Mouse (Mus musculus): Measurements from ENCODE around the gene Serpinf1.

The Serpinf1 gene

GRCm38 (mm10) chr11:75431307-75431706, 8.8 kb upstream of the Serpinf1 start:
- in situ Hi-C loops (cut with MboI; ENCODE audit: low pct_unique_long_range_greater_than_20kb in 1 of 2, low sequenced_read_pairs in 2 of 2, unreplicated experiment in 1 of 2) = no loop called here

- in situ Hi-C loops (cut with MboI; ENCODE audit: low pct_unique_long_range_greater_than_20kb in 1 of 2, low sequenced_read_pairs in 2 of 2, unreplicated experiment in 1 of 2) = no loop called here
Measured at GRCm38 (mm10) chr11:75429019-75429705, 6.7 kb upstream of the Serpinf1 start.

- in situ Hi-C loops (cut with MboI; ENCODE audit: low pct_unique_long_range_greater_than_20kb in 1 of 2, low sequenced_read_pairs in 2 of 2, unreplicated experiment in 1 of 2) = loop anchor here in 1 of 2 experiments (25.0 kb wide), 1 partner anchor 237 kb away; the partner anchor contains the start of genes Dph1, Ovca2 and Rtn4rl1
Measured at GRCm38 (mm10) chr11:75424459-75424858, 2.0 kb upstream of the Serpinf1 start.

GRCm38 (mm10) chr11:75424033-75424432, 1.5 kb upstream of the Serpinf1 start:
- in situ Hi-C loops (cut with MboI; ENCODE audit: low pct_unique_long_range_greater_than_20kb in 1 of 2, low sequenced_read_pairs in 2 of 2, unreplicated experiment in 1 of 2) = loop anchor here in 1 of 2 experiments (25.0 kb wide), 1 partner anchor 237 kb away; the partner anchor contains the start of genes Dph1, Ovca2 and Rtn4rl1

- in situ Hi-C loops (cut with MboI; ENCODE audit: low pct_unique_long_range_greater_than_20kb in 1 of 2, low sequenced_read_pairs in 2 of 2, unreplicated experiment in 1 of 2) = loop anchor here in 1 of 2 experiments (25.0 kb wide), 1 partner anchor 236 kb away; the partner anchor contains the start of genes Dph1, Ovca2 and Rtn4rl1
Measured at GRCm38 (mm10) chr11:75423091-75423490, 590 bp upstream of the Serpinf1 start.

GRCm38 (mm10) chr11:75421375-75422012, 1.0 kb downstream of the Serpinf1 start:
- in situ Hi-C loops (cut with MboI; ENCODE audit: low pct_unique_long_range_greater_than_20kb in 1 of 2, low sequenced_read_pairs in 2 of 2, unreplicated experiment in 1 of 2) = loop anchor here in 1 of 2 experiments (25.0 kb wide), 1 partner anchor 234 kb away; the partner anchor contains the start of genes Dph1, Ovca2 and Rtn4rl1

- in situ Hi-C loops (cut with MboI; ENCODE audit: low pct_unique_long_range_greater_than_20kb in 1 of 2, low sequenced_read_pairs in 2 of 2, unreplicated experiment in 1 of 2) = loop anchor here in 1 of 2 experiments (25.0 kb wide), 1 partner anchor 234 kb away; the partner anchor contains the start of genes Dph1, Ovca2 and Rtn4rl1
Measured at GRCm38 (mm10) chr11:75420810-75421374, 1.6 kb downstream of the Serpinf1 start.

- in situ Hi-C loops (cut with MboI; ENCODE audit: low pct_unique_long_range_greater_than_20kb in 1 of 2, low sequenced_read_pairs in 2 of 2, unreplicated experiment in 1 of 2) = loop anchor here in 1 of 2 experiments (25.0 kb wide), 1 partner anchor 233 kb away; the partner anchor contains the start of genes Dph1, Ovca2 and Rtn4rl1
Measured at GRCm38 (mm10) chr11:75420037-75420436, 2.5 kb downstream of the Serpinf1 start.

GRCm38 (mm10) chr11:75415994-75416393, 6.5 kb downstream of the Serpinf1 start:
- in situ Hi-C loops (cut with MboI; ENCODE audit: low pct_unique_long_range_greater_than_20kb in 1 of 2, low sequenced_read_pairs in 2 of 2, unreplicated experiment in 1 of 2) = loop anchor here in 1 of 2 experiments (25.0 kb wide), 1 partner anchor 229 kb away; the partner anchor contains the start of genes Dph1, Ovca2 and Rtn4rl1

- in situ Hi-C loops (cut with MboI; ENCODE audit: low pct_unique_long_range_greater_than_20kb in 1 of 2, low sequenced_read_pairs in 2 of 2, unreplicated experiment in 1 of 2) = loop anchor here in 1 of 2 experiments (25.0 kb wide), 1 partner anchor 228 kb away; the partner anchor contains the start of genes Dph1, Ovca2 and Rtn4rl1
Measured at GRCm38 (mm10) chr11:75415096-75415495, 7.4 kb downstream of the Serpinf1 start.

- in situ Hi-C loops (cut with MboI; ENCODE audit: low pct_unique_long_range_greater_than_20kb in 1 of 2, low sequenced_read_pairs in 2 of 2, unreplicated experiment in 1 of 2) = loop anchor here in 1 of 2 experiments (25.0 kb wide), 1 partner anchor 223 kb away; the partner anchor contains the start of genes Dph1, Ovca2 and Rtn4rl1
Measured at GRCm38 (mm10) chr11:75410591-75410990, 11.9 kb downstream of the Serpinf1 start.

GRCm38 (mm10) chr11:75409679-75410575, 12.6 kb downstream of the Serpinf1 start:
- in situ Hi-C loops (cut with MboI; ENCODE audit: low pct_unique_long_range_greater_than_20kb in 1 of 2, low sequenced_read_pairs in 2 of 2, unreplicated experiment in 1 of 2) = loop anchor here in 1 of 2 experiments (25.0 kb wide), 1 partner anchor 223 kb away; the partner anchor contains the start of genes Dph1, Ovca2 and Rtn4rl1

GRCm38 (mm10) chr11:75406865-75407264, 15.6 kb downstream of the Serpinf1 start:
- in situ Hi-C loops (cut with MboI; ENCODE audit: low pct_unique_long_range_greater_than_20kb in 1 of 2, low sequenced_read_pairs in 2 of 2, unreplicated experiment in 1 of 2) = loop anchor here in 1 of 2 experiments (25.0 kb wide), 1 partner anchor 220 kb away; the partner anchor contains the start of genes Dph1, Ovca2 and Rtn4rl1

GRCm38 (mm10) chr11:75406104-75406503, 16.4 kb downstream of the Serpinf1 start:
- in situ Hi-C loops (cut with MboI; ENCODE audit: low pct_unique_long_range_greater_than_20kb in 1 of 2, low sequenced_read_pairs in 2 of 2, unreplicated experiment in 1 of 2) = loop anchor here in 1 of 2 experiments (25.0 kb wide), 1 partner anchor 219 kb away; the partner anchor contains the start of genes Dph1, Ovca2 and Rtn4rl1

- in situ Hi-C loops (cut with MboI; ENCODE audit: low pct_unique_long_range_greater_than_20kb in 1 of 2, low sequenced_read_pairs in 2 of 2, unreplicated experiment in 1 of 2) = loop anchor here in 1 of 2 experiments (25.0 kb wide), 1 partner anchor 218 kb away; the partner anchor contains the start of genes Dph1, Ovca2 and Rtn4rl1
Measured at GRCm38 (mm10) chr11:75404801-75405200, 17.7 kb downstream of the Serpinf1 start.

- in situ Hi-C loops (cut with MboI; ENCODE audit: low pct_unique_long_range_greater_than_20kb in 1 of 2, low sequenced_read_pairs in 2 of 2, unreplicated experiment in 1 of 2) = loop anchor here in 1 of 2 experiments (25.0 kb wide), 1 partner anchor 216 kb away; the partner anchor contains the start of genes Dph1, Ovca2 and Rtn4rl1
Measured at GRCm38 (mm10) chr11:75403301-75404052, 19.0 kb downstream of the Serpinf1 start.
